Mouse (Mus musculus) small intestine, adult 2 months (tissue): ENCODE data around the gene Dtx3.

ENCODE experiments used
- CTCF ChIP-seq: fragments of 200-500 bp; IDR thresholded peaks from 2 replicates; pipeline ENCODE4 v1.5.1; 2012; ENCODE audit warnings: low read depth, mild to moderate bottlenecking, control low read depth, inconsistent platforms, low read length, moderate library complexity, mixed read lengths; ENCODE audit not compliant: insufficient replicate concordance, insufficient read length; ENCODE audit errors: extremely low read depth
- POLR2A ChIP-seq: fragments of 200-500 bp; IDR thresholded peaks from 2 replicates; pipeline ENCODE4 v1.6.1; 2012; ENCODE audit warnings: low read depth, mild to moderate bottlenecking, control low read depth, inconsistent platforms, low read length, moderate library complexity

GRCm38 (mm10) chr10:127213272-127213671 lies 17.7 kb upstream of the Dtx3 start:
- no peak for TF ChIP-seq CTCF
- no peak for TF ChIP-seq POLR2A
